Mouse (Mus musculus) liver, adult 2 months (tissue): Measurements from ENCODE around the gene Lcn8.

Experiments
- CTCF ChIP-seq: fragments of 200-500 bp; IDR thresholded peaks from 2 replicates; pipeline ENCODE4 v1.5.1; 2011; ENCODE audit warnings: low read depth, low read length, control low read depth
- POLR2A ChIP-seq: fragments of 200-500 bp; IDR thresholded peaks from 2 replicates; pipeline ENCODE4 v1.6.1; 2011; ENCODE audit warnings: low read length, control low read depth; ENCODE audit not compliant: insufficient read depth; ENCODE audit errors: extremely low read depth

- TF ChIP-seq CTCF (no peak), POLR2A (no peak)
These were observed 4.3 kb downstream of the Lcn8 start for GRCm38 (mm10) chr2:25657246-25657645.
